Mouse (Mus musculus): ENCODE results near the gene Urb2. TPM values are rescaled to one million over a fixed set of nuclear protein-coding genes. Genes with fewer than 3 reads are reported as not detected.
A peak's percentile ranks its signal among the peaks of the same experiment; 100 is the strongest.

Gene Urb2
- polyA plus RNA-seq, 1 experiment from 2014 or later, result 5.9 TPM

DNA sequence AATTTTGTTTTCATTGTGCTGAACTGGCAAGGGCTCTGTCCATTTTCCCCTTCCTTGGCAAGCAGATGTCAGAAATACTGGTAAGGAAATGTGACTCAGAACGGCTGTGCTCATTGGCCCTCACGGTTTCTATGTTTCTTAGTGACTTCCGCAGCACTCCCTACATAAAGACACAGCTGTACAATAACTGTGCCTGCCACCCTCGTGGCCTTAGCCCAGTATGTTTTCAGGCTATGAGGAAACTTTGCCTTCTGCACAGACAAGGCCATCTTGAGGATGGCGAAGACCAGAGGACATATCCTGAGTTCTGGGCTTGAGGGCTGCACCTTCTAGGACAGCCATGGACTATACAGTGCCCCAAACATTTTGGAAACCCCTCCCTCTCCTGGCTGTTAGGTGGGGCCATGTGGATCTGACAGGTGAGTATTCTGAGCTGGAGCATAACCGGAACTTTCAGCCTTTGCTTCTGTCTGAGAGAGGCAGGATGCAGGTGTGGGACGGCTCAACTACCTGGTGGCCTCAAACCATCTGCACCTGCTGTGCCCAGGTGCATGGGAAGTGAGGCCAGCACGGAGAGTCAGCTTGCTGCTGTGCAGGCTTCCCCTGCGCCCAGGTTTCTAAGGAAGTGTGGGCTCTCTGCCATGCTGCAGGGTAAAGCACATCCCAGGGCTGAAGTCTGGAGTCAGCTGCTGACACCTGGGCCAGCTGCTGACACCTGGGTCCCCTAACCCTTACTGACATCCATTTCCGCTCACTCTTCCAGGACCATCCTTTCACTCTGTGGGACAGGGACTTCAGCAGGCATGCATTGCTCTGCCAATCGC is 35.7 kb downstream of the Urb2 start:
- Histone ChIP-seq H3K4me1 (no peaks in the 10 kb centered on the region), H3K27ac (no peak overlapping the region), H3K4me2 (replicated peaks) (no peak overlapping the region), H3K9me3 (replicated peaks) (no peaks in the 10 kb centered on the region), H3K4me3 (no peak overlapping the region), H3K9ac (no peak overlapping the region), H3K27me3 (no peaks in the 10 kb centered on the region), H3K36me3 (no peaks in the 10 kb centered on the region)
- WGBS, result 81% methylated on average over 11 of the region's 11 CpGs
- ATAC-seq (ENCODE audit: low FRiP score), result no peak

DNA sequence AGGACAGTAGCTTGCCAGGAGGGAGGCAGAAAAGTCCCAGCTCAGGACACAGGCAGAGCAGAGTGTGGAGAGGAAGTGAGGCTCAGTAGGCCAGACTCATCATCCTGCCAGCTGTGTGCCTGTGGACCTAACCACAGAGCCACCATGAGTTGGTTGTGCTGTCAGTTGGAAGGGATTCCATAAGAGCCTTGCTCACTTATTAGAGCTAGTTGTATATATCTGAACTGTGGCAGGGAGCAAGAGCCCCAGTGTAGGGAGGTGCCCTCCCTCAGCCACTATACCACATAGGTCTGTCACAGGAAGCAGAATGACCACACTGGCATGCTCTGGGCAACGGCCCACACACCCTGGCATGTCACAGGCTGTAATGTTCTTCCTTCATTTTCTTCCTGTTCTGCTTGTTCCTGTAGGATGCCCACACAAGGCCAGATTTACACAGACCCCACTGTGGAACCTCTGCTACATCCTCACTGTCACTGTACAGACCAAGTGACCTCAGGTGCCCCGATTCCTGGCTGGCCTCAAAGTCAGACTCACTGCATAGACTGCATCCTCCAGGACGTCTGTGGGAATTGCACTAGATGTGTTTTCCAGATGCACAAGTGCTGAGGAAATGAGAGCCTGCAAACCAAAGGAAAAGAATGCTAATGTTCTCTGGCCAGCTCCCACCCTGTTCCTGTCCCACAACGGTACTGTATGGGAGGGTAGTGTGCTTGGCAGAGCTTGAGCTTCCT is 45.2 kb downstream of the Urb2 start:
- Histone ChIP-seq H3K9me3 (replicated peaks) (no peaks in the 10 kb centered on the region), H3K4me2 (replicated peaks) (no peak overlapping the region), H3K27me3 (no peaks in the 10 kb centered on the region), H3K4me1 (peaks cover 15% of the 10 kb centered on the region), H3K9ac (no peak overlapping the region), H3K36me3 (no peaks in the 10 kb centered on the region), H3K4me3 (no peak overlapping the region), H3K27ac (no peak overlapping the region)
- 68% methylated on average over 4 of the region's 4 CpGs for WGBS
- no peak for ATAC-seq (ENCODE audit: low FRiP score)

- H3K36me3 ChIP-seq, result no peaks in the 10 kb centered on the region
- 82% methylated on average over 4 of the region's 4 CpGs for WGBS
- no peak overlapping the region for H3K9ac ChIP-seq
- no peaks in the 10 kb centered on the region for H3K27me3 ChIP-seq
- no peak overlapping the region for H3K4me3 ChIP-seq
- no peak for ATAC-seq (ENCODE audit: low FRiP score)
- H3K4me2 ChIP-seq (replicated peaks), result no peak overlapping the region
- no peak overlapping the region for H3K27ac ChIP-seq
- peaks cover 15% of the 10 kb centered on the region for H3K4me1 ChIP-seq
- no peaks in the 10 kb centered on the region for H3K9me3 ChIP-seq (replicated peaks)
Observed at GRCm38 (mm10) chr8:124067059-124067750, 45.9 kb downstream of the Urb2 start.

- H3K4me1 ChIP-seq, result peaks cover 15% of the 10 kb centered on the region
- no peaks in the 10 kb centered on the region for H3K9me3 ChIP-seq (replicated peaks)
- H3K27me3 ChIP-seq, result no peaks in the 10 kb centered on the region
- 31% methylated on average over 18 of the region's 18 CpGs for WGBS
- no peak overlapping the region for H3K4me3 ChIP-seq
- peak; percentile 52; the same call in 1 of the 2 replicates for ATAC-seq (ENCODE audit: low FRiP score)
- no peaks in the 10 kb centered on the region for H3K36me3 ChIP-seq
- peak overlapping the region; percentile 13; the same call in 1 of the 2 replicates for H3K4me2 ChIP-seq (replicated peaks)
- peak overlapping the region; percentile 67 for H3K27ac ChIP-seq
- 0 out of 2 replicates have a peak overlapping the region, but pooled peaks have one; percentile 8 for H3K9ac ChIP-seq
Observed at GRCm38 (mm10) chr8:124070363-124071324, 49.3 kb downstream of the Urb2 start.

DNA sequence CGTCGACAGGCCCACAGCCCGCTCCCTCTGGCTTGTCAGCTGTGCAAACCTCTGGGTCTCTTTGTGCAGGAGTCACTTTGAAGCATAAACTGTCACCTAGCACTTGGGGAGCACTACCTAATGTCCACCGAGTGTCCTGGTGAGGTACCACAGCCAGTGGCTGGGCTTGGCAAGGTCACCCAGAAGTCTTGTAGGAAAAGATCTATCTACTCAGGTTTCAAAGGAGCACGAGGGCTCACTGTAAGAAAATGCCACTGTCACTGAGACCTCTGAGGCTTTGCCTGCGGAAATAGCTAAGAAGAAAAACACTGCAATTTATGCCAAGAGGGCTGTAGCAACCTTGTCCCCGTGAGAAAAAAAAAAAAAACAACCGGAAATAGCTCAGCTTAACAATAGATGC is 54.7 kb downstream of the Urb2 start:
- Histone ChIP-seq H3K4me1 (peaks cover 18% of the 10 kb centered on the region), H3K27ac (no peak overlapping the region), H3K9me3 (replicated peaks) (no peaks in the 10 kb centered on the region), H3K4me2 (replicated peaks) (no peak overlapping the region), H3K4me3 (no peak overlapping the region), H3K9ac (no peak overlapping the region), H3K27me3 (no peaks in the 10 kb centered on the region), H3K36me3 (no peaks in the 10 kb centered on the region)
- ATAC-seq (ENCODE audit: low FRiP score), result no peak
- 54% methylated on average over 8 of the region's 8 CpGs for WGBS

- Histone ChIP-seq H3K9ac (no peak overlapping the region), H3K4me3 (no peak overlapping the region), H3K36me3 (no peaks in the 10 kb centered on the region), H3K4me1 (peaks cover 15% of the 10 kb centered on the region; the same call in 1 of the 2 replicates), H3K27ac (no peak overlapping the region), H3K27me3 (no peaks in the 10 kb centered on the region), H3K9me3 (replicated peaks) (no peaks in the 10 kb centered on the region), H3K4me2 (replicated peaks) (no peak overlapping the region)
- 61% methylated on average over 3 of the region's 3 CpGs for WGBS
- no peak for ATAC-seq (ENCODE audit: low FRiP score)
Observed at GRCm38 (mm10) chr8:124076416-124076815, 55.1 kb downstream of the Urb2 start.

- no peaks in the 10 kb centered on the region for H3K36me3 ChIP-seq
- WGBS, result 83% methylated on average over 8 of the region's 8 CpGs
- peaks cover 15% of the 10 kb centered on the region; the same call in 1 of the 2 replicates for H3K4me1 ChIP-seq
- no peak overlapping the region for H3K4me3 ChIP-seq
- H3K27ac ChIP-seq, result no peak overlapping the region
- H3K9ac ChIP-seq, result no peak overlapping the region
- no peaks in the 10 kb centered on the region for H3K9me3 ChIP-seq (replicated peaks)
- H3K27me3 ChIP-seq, result no peaks in the 10 kb centered on the region
- no peak overlapping the region for H3K4me2 ChIP-seq (replicated peaks)
- ATAC-seq (ENCODE audit: low FRiP score), result no peak
Observed at GRCm38 (mm10) chr8:124077377-124077776, 56.1 kb downstream of the Urb2 start.

GRCm38 (mm10) chr8:124077998-124078397 is 56.7 kb downstream of the Urb2 start:
- Histone ChIP-seq H3K4me2 (replicated peaks) (no peak overlapping the region), H3K36me3 (no peaks in the 10 kb centered on the region), H3K9ac (no peak overlapping the region), H3K27me3 (no peaks in the 10 kb centered on the region), H3K4me1 (peaks cover 15% of the 10 kb centered on the region; the same call in 1 of the 2 replicates), H3K27ac (no peak overlapping the region), H3K9me3 (replicated peaks) (no peaks in the 10 kb centered on the region), H3K4me3 (no peak overlapping the region)
- no peak for ATAC-seq (ENCODE audit: low FRiP score)
- WGBS, result 88% methylated on average over 10 of the region's 10 CpGs

DNA sequence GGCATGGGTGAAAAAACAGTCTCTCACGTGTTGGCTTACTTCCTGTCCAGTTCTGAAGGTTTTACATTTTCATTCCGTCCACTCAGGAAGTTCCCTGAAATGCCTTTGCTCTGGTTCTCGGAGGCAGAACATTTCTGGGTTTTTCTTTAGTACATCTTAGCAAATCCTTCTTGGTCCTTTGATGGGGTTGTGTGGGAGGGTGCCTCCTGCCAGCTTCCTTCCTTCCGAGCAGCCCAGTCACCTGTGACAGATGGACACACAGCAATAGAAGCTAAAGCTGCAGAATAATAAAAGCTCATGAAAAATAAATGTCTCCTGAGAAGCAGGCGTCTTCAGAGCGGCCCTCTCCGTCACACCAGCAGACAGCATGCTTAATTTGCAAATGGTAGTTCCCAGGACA is 57.7 kb downstream of the Urb2 start:
- H3K27ac ChIP-seq, result no peak overlapping the region
- 56% methylated on average over 7 of the region's 7 CpGs for WGBS

DNA sequence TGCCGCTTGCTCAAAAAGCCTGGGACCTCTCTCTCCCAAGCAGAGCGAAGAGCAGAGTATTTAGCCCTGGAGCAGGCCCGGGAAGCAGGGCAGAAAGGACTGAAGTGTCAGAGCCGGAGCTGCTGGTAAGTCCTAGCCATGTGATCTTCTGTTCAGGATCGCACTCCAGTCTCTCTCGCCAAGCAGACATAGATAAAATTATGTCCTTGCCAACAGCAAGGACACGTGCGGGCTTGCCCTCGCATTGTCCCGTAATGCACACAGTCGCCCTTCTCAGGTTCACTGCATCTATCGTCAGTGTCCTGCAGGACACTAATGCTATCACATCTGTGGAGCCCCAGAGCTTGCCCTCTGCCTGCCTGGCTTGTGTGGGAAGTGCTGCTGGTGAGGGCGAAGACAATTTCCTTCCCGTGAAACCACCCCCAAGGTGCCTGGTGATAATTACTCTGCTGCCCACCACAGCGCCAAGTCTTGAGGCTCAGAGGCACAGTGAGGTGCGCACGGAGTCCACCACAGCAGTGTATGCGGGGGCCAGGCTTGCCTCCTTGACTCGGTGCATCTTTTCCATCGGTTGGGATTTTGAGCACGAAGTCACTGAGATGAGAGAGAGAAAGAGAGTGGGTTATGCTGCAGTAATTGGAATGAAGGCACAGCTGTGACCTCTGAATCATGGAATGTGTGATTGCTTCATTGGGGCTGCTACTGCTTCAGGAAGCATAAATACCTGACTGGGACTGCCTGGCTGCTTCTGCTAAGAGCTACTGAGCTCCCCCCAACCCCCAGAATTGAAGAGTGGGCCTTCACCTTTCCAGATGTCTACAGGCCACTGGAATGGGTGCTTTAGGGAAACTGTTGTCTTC is 59.4 kb downstream of the Urb2 start:
- Histone ChIP-seq H3K9me3 (replicated peaks) (no peaks in the 10 kb centered on the region), H3K4me2 (replicated peaks) (no peak overlapping the region), H3K4me1 (peaks cover 15% of the 10 kb centered on the region; the same call in 1 of the 2 replicates), H3K27me3 (no peaks in the 10 kb centered on the region), H3K9ac (no peak overlapping the region), H3K27ac (peak overlapping the region; percentile 30; the same call in 1 of the 2 replicates), H3K36me3 (no peaks in the 10 kb centered on the region), H3K4me3 (no peak overlapping the region)
- ATAC-seq (ENCODE audit: low FRiP score), result no peak
- 82% methylated on average over 21 of the region's 21 CpGs for WGBS

More for the DNA sequence above, 57.7 kb downstream of the Urb2 start:
- no peak for ATAC-seq (ENCODE audit: low FRiP score)
- Histone ChIP-seq H3K4me2 (replicated peaks) (no peak overlapping the region), H3K36me3 (no peaks in the 10 kb centered on the region), H3K4me1 (peaks cover 15% of the 10 kb centered on the region; the same call in 1 of the 2 replicates), H3K9ac (no peak overlapping the region), H3K9me3 (replicated peaks) (no peaks in the 10 kb centered on the region), H3K4me3 (no peak overlapping the region), H3K27me3 (no peaks in the 10 kb centered on the region)

DNA sequence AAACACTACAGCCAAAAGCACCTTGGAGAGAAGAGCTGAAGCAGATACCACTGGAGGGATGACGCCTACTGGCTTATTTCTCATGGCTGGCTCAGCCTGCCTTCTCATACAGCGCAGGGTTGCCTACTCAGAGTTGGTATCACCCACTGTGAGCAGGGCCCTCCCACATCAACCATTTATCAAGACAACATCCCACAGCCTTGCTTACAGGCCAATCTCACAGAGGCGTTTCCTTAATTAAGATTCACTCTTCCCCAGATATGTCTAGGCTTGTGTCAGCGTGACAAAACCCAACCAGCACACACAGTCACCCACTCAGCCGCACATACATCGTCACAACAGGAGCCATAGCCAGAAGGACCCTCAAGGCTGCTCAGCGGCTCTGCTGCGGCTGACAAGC is 61.3 kb downstream of the Urb2 start:
- Histone ChIP-seq H3K4me2 (replicated peaks) (no peak overlapping the region), H3K4me3 (no peak overlapping the region), H3K4me1 (peaks cover 11% of the 10 kb centered on the region; the same call in 1 of the 2 replicates), H3K27ac (no peak overlapping the region), H3K36me3 (no peaks in the 10 kb centered on the region), H3K9ac (no peak overlapping the region), H3K27me3 (no peaks in the 10 kb centered on the region), H3K9me3 (replicated peaks) (no peaks in the 10 kb centered on the region)
- no peak for ATAC-seq (ENCODE audit: low FRiP score)
- whole genome bisulfite sequencing, result 91% methylated on average over 8 of the region's 8 CpGs

All from hindbrain, embryonic 12.5 days (tissue).